Mouse (Mus musculus): ENCODE data around the gene Agbl4. TPM values are rescaled to one million over a fixed set of nuclear protein-coding genes. Genes with fewer than 3 reads are reported as not detected.

Agbl4 gene
- polyA plus RNA-seq, 1 experiment = 2.4 TPM

DNA sequence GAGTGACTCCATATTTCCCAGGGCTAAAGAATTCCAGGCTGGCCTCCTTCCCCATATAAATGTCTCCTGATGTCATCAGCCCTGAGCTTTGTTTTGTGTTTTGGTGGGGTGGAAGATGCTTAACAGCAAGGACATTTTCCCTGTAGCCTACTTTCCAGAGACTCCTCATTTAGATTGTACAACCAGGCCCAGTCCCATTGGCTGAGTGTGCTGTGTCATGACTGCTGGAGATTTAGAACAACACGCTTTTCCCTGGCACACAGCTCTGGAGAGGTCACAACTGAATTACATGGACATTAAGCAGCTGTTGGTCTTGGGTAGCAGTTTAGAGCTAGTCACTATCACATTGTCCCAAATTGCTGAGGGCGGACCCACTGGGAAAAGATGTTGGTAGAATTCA, 1033.7 kb downstream of the Agbl4 start:
- DNase-seq (ENCODE audit: low read depth) = no peak
- TF ChIP-seq POLR2A (IDR thresholded peaks at IDR 0.05; ENCODE audit: borderline replicate concordance, extremely low read depth, insufficient read depth, insufficient read length, poor library complexity, severe bottlenecking) (no peak), CTCF (IDR thresholded peaks at IDR 0.05; ENCODE audit: borderline replicate concordance, extremely low read depth, insufficient read depth, insufficient read length) (no peak)

GRCm38 (mm10) chr4:111432013-111432412, 1034.6 kb downstream of the Agbl4 start:
- TF ChIP-seq POLR2A (IDR thresholded peaks at IDR 0.05; ENCODE audit: borderline replicate concordance, extremely low read depth, insufficient read depth, insufficient read length, poor library complexity, severe bottlenecking) (no peak), CTCF (IDR thresholded peaks at IDR 0.05; ENCODE audit: borderline replicate concordance, extremely low read depth, insufficient read depth, insufficient read length) (no peak)
- DNase-seq (ENCODE audit: low read depth) = no peak

- no peak for DNase-seq (ENCODE audit: low read depth)
- no peak for TF ChIP-seq POLR2A (IDR thresholded peaks at IDR 0.05; ENCODE audit: borderline replicate concordance, extremely low read depth, insufficient read depth, insufficient read length, poor library complexity, severe bottlenecking)
- TF ChIP-seq CTCF (IDR thresholded peaks at IDR 0.05; ENCODE audit: borderline replicate concordance, extremely low read depth, insufficient read depth, insufficient read length) = no peak
These were observed 1035.0 kb downstream of the Agbl4 start for GRCm38 (mm10) chr4:111432417-111432816.

DNA sequence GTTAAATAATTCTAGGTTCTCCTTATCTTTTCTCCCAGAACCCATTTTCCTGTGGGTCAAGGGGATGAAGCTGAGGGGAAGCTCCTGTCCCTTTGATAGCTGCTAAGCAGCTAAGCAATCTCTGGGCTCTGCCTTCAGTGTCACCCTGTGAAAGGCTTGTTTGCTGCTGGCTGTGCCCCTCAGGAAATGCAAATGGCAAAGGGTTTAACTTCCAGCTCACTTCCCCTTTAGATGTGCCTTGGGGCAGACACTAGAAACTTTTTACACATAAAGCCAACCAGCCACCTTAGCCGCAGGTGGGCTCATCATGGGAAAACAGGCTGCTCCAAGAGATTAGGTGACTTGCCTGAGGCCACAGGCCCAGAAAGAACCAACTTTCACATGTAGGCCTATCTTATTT, 1044.2 kb downstream of the Agbl4 start:
- TF ChIP-seq CTCF (IDR thresholded peaks at IDR 0.05; ENCODE audit: borderline replicate concordance, extremely low read depth, insufficient read depth, insufficient read length) = no peak
- TF ChIP-seq POLR2A (IDR thresholded peaks at IDR 0.05; ENCODE audit: borderline replicate concordance, extremely low read depth, insufficient read depth, insufficient read length, poor library complexity, severe bottlenecking) = no peak
- DNase-seq (ENCODE audit: low read depth) = no peak

DNA sequence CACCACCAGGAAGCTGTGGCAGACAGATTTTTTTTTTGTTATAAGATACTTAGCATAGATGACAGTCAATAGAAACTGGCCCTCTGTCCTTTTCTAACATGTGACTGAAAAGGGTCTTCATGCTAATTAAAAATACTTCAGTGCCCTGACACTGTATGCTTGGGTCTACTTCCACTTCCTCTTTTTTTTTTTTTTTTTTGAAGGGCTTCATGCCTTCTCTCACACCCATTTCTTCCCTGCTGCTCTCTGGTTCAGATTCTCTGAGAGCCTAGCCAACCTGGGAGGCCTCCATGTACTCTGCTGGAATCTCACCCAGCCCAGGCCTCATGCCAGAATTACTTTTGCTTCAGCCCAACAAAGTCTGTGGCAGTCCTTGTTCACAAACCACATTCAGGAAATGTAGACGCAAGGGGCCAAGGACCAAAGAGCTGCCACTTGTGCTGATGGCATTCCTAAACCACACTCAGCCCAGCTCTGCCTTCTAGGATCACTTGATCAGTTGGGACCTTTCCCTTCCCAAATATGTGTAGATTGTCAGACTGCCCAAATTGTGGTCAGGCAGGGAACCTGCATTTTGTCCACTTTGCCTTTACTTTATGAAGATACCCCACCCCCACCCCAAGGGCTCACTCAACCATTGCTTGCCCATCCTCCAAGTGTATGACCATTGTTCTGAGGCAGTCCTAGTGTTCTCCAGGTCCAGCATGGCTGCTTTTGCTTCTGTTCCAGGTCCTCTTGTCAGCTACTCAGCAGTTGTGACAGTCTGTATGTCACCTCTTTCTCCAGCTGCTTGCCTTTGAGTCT, 1045.2 kb downstream of the Agbl4 start:
- peak; percentile 69 for DNase-seq (ENCODE audit: low read depth)
- TF ChIP-seq CTCF (IDR thresholded peaks at IDR 0.05; ENCODE audit: borderline replicate concordance, extremely low read depth, insufficient read depth, insufficient read length) = no peak
- no peak for TF ChIP-seq POLR2A (IDR thresholded peaks at IDR 0.05; ENCODE audit: borderline replicate concordance, extremely low read depth, insufficient read depth, insufficient read length, poor library complexity, severe bottlenecking)

- TF ChIP-seq POLR2A (IDR thresholded peaks at IDR 0.05; ENCODE audit: borderline replicate concordance, extremely low read depth, insufficient read depth, insufficient read length, poor library complexity, severe bottlenecking) (no peak), CTCF (IDR thresholded peaks at IDR 0.05; ENCODE audit: borderline replicate concordance, extremely low read depth, insufficient read depth, insufficient read length) (no peak)
- DNase-seq (ENCODE audit: low read depth) = peak; percentile 94
These were observed 1046.6 kb downstream of the Agbl4 start for GRCm38 (mm10) chr4:111443906-111444615.

DNA sequence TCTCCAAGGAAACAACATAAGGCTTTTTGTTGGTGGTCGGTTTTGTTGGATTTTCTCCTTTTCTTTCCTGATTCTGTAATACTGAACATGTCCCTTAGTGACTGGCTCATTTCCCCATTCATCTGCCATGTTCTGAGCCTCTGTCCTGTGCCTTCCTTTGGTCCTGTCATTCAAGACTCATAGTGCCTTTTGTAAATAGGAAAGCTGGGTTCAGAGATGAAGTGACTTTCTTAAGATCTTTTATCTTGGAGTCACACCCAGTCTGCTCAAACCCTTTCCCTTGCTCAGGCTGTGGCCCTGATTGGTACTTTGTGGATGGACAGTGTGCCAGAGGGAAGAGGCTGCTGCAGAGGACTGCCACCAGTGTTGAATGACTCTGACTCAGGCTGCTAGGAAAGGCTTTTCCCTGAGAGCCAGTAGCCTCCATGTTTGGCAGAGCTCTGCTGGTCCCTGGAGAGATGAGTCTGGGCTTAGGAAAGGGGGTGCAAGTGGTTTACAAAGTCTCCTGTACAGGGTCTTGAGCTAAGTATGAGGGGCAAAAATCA, 1047.2 kb downstream of the Agbl4 start:
- TF ChIP-seq CTCF (IDR thresholded peaks at IDR 0.05; ENCODE audit: borderline replicate concordance, extremely low read depth, insufficient read depth, insufficient read length) (no peak), POLR2A (IDR thresholded peaks at IDR 0.05; ENCODE audit: borderline replicate concordance, extremely low read depth, insufficient read depth, insufficient read length, poor library complexity, severe bottlenecking) (no peak)
- no peak for DNase-seq (ENCODE audit: low read depth)

DNA sequence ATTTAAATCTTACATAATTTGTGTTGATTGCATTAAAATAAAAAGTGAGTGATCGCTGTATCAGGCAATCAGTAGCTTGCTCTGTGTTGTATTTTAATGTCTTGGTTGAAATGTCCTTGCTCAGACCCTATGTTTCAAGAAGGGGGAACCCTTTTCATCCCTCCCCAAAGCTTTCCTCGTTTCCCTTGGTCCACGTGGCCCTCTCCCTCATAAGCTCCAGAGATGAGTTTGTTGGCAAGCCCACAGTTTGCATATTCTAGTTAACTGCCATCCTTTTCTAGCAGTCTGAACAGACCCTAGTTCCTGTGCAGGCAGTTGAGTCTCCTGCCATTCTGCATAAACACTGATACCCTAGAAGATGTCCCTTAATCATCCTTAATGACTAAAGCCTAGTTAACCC, 1050.5 kb downstream of the Agbl4 start:
- no peak for DNase-seq (ENCODE audit: low read depth)
- no peak for TF ChIP-seq CTCF (IDR thresholded peaks at IDR 0.05; ENCODE audit: borderline replicate concordance, extremely low read depth, insufficient read depth, insufficient read length)

- no peak for DNase-seq (ENCODE audit: low read depth)
- no peak for TF ChIP-seq POLR2A (IDR thresholded peaks at IDR 0.05; ENCODE audit: borderline replicate concordance, extremely low read depth, insufficient read depth, insufficient read length, poor library complexity, severe bottlenecking)
- TF ChIP-seq CTCF (IDR thresholded peaks at IDR 0.05; ENCODE audit: borderline replicate concordance, extremely low read depth, insufficient read depth, insufficient read length) = no peak
These were observed 1051.1 kb downstream of the Agbl4 start for GRCm38 (mm10) chr4:111448586-111448985.

DNA sequence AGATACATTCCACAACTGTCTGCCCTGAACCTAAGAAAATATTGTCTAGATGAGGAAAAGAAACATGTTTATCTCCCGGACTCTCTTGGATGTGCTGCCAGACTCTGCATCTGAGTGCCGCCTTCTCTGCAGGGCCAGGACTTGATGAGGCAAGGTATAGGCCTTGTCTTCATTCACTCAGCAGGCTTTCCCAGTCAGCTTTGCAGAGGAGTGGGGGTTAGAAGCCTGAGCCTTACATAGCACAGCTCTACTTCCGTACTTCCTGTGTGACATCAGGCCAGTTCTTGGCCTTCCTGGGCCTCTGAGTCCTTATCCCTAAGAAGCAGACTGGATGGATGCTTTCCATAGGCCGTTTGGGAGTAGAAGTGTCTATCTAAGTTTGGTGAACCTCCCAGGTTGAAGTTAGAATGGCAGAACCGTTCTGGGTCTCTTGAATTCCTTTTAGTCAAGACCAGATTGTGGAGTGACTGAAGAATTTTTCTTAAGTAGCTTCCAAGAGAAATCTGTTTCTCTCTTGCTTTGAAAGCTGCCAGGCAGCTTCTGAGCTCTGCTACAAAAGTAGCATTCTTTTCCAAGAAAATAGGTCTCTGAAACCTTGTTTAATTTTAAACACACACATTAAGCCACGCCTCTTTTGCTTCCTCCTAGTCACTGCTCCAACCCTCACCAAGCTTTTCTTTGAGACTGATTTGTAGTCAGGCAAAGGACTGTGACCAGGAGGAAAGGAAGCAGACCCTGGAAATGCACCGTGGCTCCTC, 1052.2 kb downstream of the Agbl4 start:
- DNase-seq (ENCODE audit: low read depth) = no peak

DNA sequence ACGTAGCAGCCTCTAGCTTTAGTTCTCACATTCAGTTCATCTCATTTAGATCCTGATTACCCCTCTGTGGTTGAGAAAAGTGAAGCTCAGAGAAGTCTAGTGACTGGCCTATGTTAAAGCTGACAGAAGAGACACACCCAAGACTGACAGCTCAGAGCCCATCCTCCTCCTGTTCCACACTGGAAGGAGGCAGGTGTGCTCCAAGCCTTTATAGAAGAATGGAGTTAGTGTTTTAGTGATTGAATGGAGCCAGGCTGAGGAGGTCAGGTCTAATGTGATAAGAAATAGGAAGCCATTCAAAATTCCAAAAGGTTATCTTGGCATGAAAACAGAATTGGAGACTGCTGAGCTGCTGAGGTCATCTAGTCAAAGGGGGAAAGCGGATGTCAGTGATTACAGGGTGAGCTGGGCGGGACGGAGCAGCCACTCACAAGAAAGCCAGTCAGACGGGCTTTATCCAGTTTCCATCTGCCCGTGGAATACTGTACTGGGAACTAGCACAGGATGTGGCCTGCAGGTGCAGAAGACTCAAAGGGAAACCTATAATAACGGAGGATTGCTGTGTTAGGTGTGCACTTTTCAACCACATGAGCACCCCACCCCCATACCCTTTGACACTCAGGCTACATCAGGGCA, 1053.9 kb downstream of the Agbl4 start:
- TF ChIP-seq CTCF (IDR thresholded peaks at IDR 0.05; ENCODE audit: borderline replicate concordance, extremely low read depth, insufficient read depth, insufficient read length) (no peak), POLR2A (IDR thresholded peaks at IDR 0.05; ENCODE audit: borderline replicate concordance, extremely low read depth, insufficient read depth, insufficient read length, poor library complexity, severe bottlenecking) (no peak)
- DNase-seq (ENCODE audit: low read depth) = no peak

More for the DNA sequence above, 1052.2 kb downstream of the Agbl4 start:
- TF ChIP-seq CTCF (IDR thresholded peaks at IDR 0.05; ENCODE audit: borderline replicate concordance, extremely low read depth, insufficient read depth, insufficient read length) = no peak
